Comparison of ENCODE assay signal across 14 mouse cellular contexts in the genomic region with DNA sequence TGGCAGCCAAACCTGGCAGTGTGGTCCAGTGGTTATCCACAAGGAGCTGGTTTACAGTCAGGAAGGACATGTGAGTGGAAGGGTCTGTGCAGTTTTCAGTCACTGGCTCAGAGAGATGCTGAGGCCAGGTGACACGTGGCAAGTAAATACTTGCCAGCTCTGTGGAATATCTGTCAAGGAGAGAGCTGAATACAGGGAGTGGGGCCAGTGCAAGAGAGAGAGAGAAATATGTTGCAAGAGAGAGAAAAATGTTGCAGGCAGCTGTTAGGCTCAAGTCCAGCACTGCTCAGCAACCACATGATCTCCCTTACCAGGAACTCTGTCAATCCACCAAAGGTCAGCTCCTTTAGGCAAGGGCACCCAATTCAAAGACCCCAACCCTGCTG.
A peak's percentile ranks its signal among the peaks of the same experiment; 100 is the strongest.
DNase-seq lines count a peak whose midpoint lies in the region; ATAC-seq and TF ChIP-seq lines count a peak whose summit lies in the region.
"Had no signal": no experiment of that assay in that cellular context is flagged by ENCODE, and none has a peak within 500 bp of the region (broad histone marks: within the 10 kb centered on the region; RNA-seq: fewer than 3 reads in every experiment).

No protein-coding gene starts in this region.

- 0 out of 2 replicates have a peak overlapping the region, but pooled peaks have one; percentile 29 for H3K27ac ChIP-seq in liver, postnatal 0 days (ENCODE audit: low read depth)
- H3K27ac ChIP-seq: forebrain, embryonic 10.5 days; limb, embryonic 10.5 days; midbrain, embryonic 15.5 days; neural tube, embryonic 15.5 days had no signal

- peak; percentile 82 for ATAC-seq in liver, postnatal 0 days
- ATAC-seq: midbrain, embryonic 15.5 days had no signal

- H3K4me1 ChIP-seq in liver, postnatal 0 days (ENCODE audit: insufficient read depth), result peaks cover 4% of the 10 kb centered on the region; the same call in 1 of the 2 replicates
- H3K4me1 ChIP-seq: limb, embryonic 10.5 days; midbrain, embryonic 15.5 days; neural tube, embryonic 15.5 days had no signal

- H3K9me3 ChIP-seq in liver, postnatal 0 days (ENCODE audit: low read length), result no peaks in the 10 kb centered on the region
- H3K9me3 ChIP-seq: forebrain, embryonic 10.5 days; limb, embryonic 10.5 days; midbrain, embryonic 15.5 days; neural tube, embryonic 15.5 days had no signal

- no peak for TF ChIP-seq EP300 in liver, postnatal 0 days (IDR thresholded peaks at IDR 0.05; ENCODE audit: low read depth)

- H3K9ac ChIP-seq in liver, postnatal 0 days (replicated peaks), result no peak overlapping the region
- H3K9ac ChIP-seq: midbrain, embryonic 15.5 days; neural tube, embryonic 15.5 days had no signal

- no peaks in the 10 kb centered on the region for H3K27me3 ChIP-seq in liver, postnatal 0 days (ENCODE audit: insufficient read depth, low read length)
- H3K27me3 ChIP-seq: midbrain, embryonic 15.5 days had no signal

- H3K36me3 ChIP-seq in liver, postnatal 0 days (replicated peaks; ENCODE audit: insufficient read depth, low read length), result no peaks in the 10 kb centered on the region
- H3K36me3 ChIP-seq: forebrain, embryonic 10.5 days; limb, embryonic 10.5 days; midbrain, embryonic 15.5 days; neural tube, embryonic 15.5 days had no signal

- peak overlapping the region; percentile 37 for H3K4me2 ChIP-seq in liver, postnatal 0 days (ENCODE audit: low read depth, low read length)
- H3K4me2 ChIP-seq: midbrain, embryonic 15.5 days; neural tube, embryonic 15.5 days had no signal

- TF ChIP-seq CTCF in liver, postnatal 0 days (IDR thresholded peaks at IDR 0.05; ENCODE audit: low read depth), result no peak

- DNase-seq in adrenal gland, postnatal 14 days, result peak; percentile 23
- DNase-seq in adrenal gland, postnatal 4 days (ENCODE audit: low spot score in 2 of 2), result no peak
- DNase-seq in urinary bladder, postnatal 14 days (ENCODE audit: low spot score), result peak; percentile 41
- DNase-seq in urinary bladder, postnatal 25 days (ENCODE audit: low spot score), result no peak
- no peak for DNase-seq in liver, postnatal 0 days
- DNase-seq in layer of hippocampus, adult 11-12 months (ENCODE audit: low spot score), result no peak
- DNase-seq in cerebellum, adult 9-11 months, result no peak
- no peak for DNase-seq in B cell, adult 2 months
- DNase-seq: kidney, postnatal 4 days; thymus, postnatal 14 days had no signal

- 14% methylated on average over 1 of the region's 1 CpGs for WGBS in liver, postnatal 0 days (ENCODE audit: insufficient replicate concordance)

- no peak overlapping the region for H3K4me3 ChIP-seq in liver, postnatal 0 days (ENCODE audit: low read depth, low read length)
- H3K4me3 ChIP-seq: forebrain, embryonic 10.5 days; limb, embryonic 10.5 days; midbrain, embryonic 15.5 days; neural tube, embryonic 15.5 days had no signal

Comparison
In these comparisons a context has a peak if more than half of its experiments do, and no peak if none do; other contexts are left out.
1. DNase-seq: peak in adrenal gland, postnatal 14 days (single experiment) and urinary bladder, postnatal 14 days (single experiment); none in adrenal gland, postnatal 4 days (0 of 2), urinary bladder, postnatal 25 days (single experiment), liver, postnatal 0 days (single experiment), layer of hippocampus, adult 11-12 months (single experiment), cerebellum, adult 9-11 months (single experiment) and B cell, adult 2 months (0 of 2).